ENCODE assay signal across 9 mouse cellular contexts in genomic region chr19:6297641-6298040, GRCm38 (mm10). TPM values are rescaled to one million over a fixed set of nuclear protein-coding genes. Genes with fewer than 3 reads are reported as not detected.
DNase-seq lines count a peak whose midpoint lies in the region; ATAC-seq and TF ChIP-seq lines count a peak whose summit lies in the region.
"Had no signal": no experiment of that assay in that cellular context is flagged by ENCODE, and none has a peak within 500 bp of the region (broad histone marks: within the 10 kb centered on the region; RNA-seq: fewer than 3 reads in every experiment).

No protein-coding gene starts in this region.

- TF ChIP-seq POLR2A in heart, adult 2 months (IDR thresholded peaks at IDR 0.05; ENCODE audit: insufficient read depth, low read depth, low read length): no peak
- no peak for TF ChIP-seq POLR2A in cerebellum, adult 2 months (IDR thresholded peaks at IDR 0.05; ENCODE audit: borderline replicate concordance, insufficient read depth, low read length)

- no peak overlapping the region; the same call in 1 of the 2 replicates for H3K4me2 ChIP-seq in lung, postnatal 0 days (replicated peaks; ENCODE audit: low read depth, low read length)
- no peak overlapping the region for H3K4me2 ChIP-seq in midbrain, embryonic 13.5 days (replicated peaks)
- H3K4me2 ChIP-seq in hindbrain, embryonic 13.5 days: no peak overlapping the region
- H3K4me2 ChIP-seq: hindbrain, embryonic 15.5 days had no signal

- no peak for TF ChIP-seq CTCF in gastrocnemius, adult 2 months (IDR thresholded peaks at IDR 0.05)
- no peak for TF ChIP-seq CTCF in Patski (IDR thresholded peaks at IDR 0.05)
- TF ChIP-seq CTCF in heart, adult 2 months (IDR thresholded peaks at IDR 0.05): no peak
- no peak for TF ChIP-seq CTCF in lung, postnatal 0 days (IDR thresholded peaks at IDR 0.05)
- TF ChIP-seq CTCF in cerebellum, adult 2 months (IDR thresholded peaks at IDR 0.05; ENCODE audit: borderline replicate concordance, insufficient read depth, low read depth, low read length): no peak

- WGBS in heart, adult 2 months: 62% methylated on average over 9 of the region's 9 CpGs
- WGBS in lung, postnatal 0 days: 68% methylated on average over 9 of the region's 9 CpGs
- 93% methylated on average over 9 of the region's 9 CpGs for WGBS in midbrain, embryonic 13.5 days
- WGBS in cerebellum, adult 2 months: 84% methylated on average over 9 of the region's 9 CpGs
- WGBS in hindbrain, embryonic 13.5 days: 90% methylated on average over 9 of the region's 9 CpGs

- intact Hi-C loops in gastrocnemius, adult 2 months (cut with DNase I): no loop called here
- intact Hi-C loops in heart, adult 2 months (cut with DNase I): no loop called here

- peak; percentile 61 for ATAC-seq in Patski
- peak; percentile 15 for ATAC-seq in lung, postnatal 0 days
- no peak for ATAC-seq in midbrain, embryonic 13.5 days
- no peak for ATAC-seq in hindbrain, embryonic 13.5 days (ENCODE audit: low FRiP score)

- no peaks in the 10 kb centered on the region; the same call in none of the 2 replicates for H3K79me2 ChIP-seq in heart, adult 2 months (replicated peaks; ENCODE audit: control insufficient read depth, insufficient read depth, low read length)

- CTCF ChIA-PET in Patski (lab: Charles Lee): interaction anchor here (1.1 to 12.0 kb wide), 5 partner anchors 10 to 34 kb away, joined by 3 to 89 read pairs (median 4); partner anchors contain the start of gene Ehd1

- DNase-seq in gastrocnemius, adult 2 months: peak; percentile 78
- DNase-seq in gastrocnemius, postnatal 10 days: no peak
- peak; percentile 71 for DNase-seq in Patski (ENCODE audit: low read depth, low spot score)
- DNase-seq in heart, adult 2 months: peak; percentile 61 to 79
- peak; percentile 68 for DNase-seq in lung, postnatal 0 days (ENCODE audit: low spot score)
- no peak for DNase-seq in cerebellum, adult 2 months

- H3K27me3 ChIP-seq in Patski: no peaks in the 10 kb centered on the region
- H3K27me3 ChIP-seq in heart, adult 2 months (ENCODE audit: control insufficient read depth, insufficient read depth, low read length): no peaks in the 10 kb centered on the region
- H3K27me3 ChIP-seq in lung, postnatal 0 days (replicated peaks; ENCODE audit: insufficient read depth, low read length): no peaks in the 10 kb centered on the region
- H3K27me3 ChIP-seq in midbrain, embryonic 13.5 days: no peaks in the 10 kb centered on the region
- no peaks in the 10 kb centered on the region for H3K27me3 ChIP-seq in cerebellum, adult 2 months (ENCODE audit: control insufficient read depth, insufficient read depth, low read length)
- no peaks in the 10 kb centered on the region for H3K27me3 ChIP-seq in hindbrain, embryonic 13.5 days
- H3K27me3 ChIP-seq: hindbrain, embryonic 15.5 days had no signal

- in situ Hi-C loops in Patski (cut with MboI; ENCODE audit: low pct_unique_long_range_greater_than_20kb): no loop called here

- peaks cover 52% of the 10 kb centered on the region for H3K36me3 ChIP-seq in heart, adult 2 months (ENCODE audit: control insufficient read depth, insufficient read depth, low read length)
- H3K36me3 ChIP-seq in lung, postnatal 0 days (ENCODE audit: insufficient read depth, low read length): peaks cover 19% of the 10 kb centered on the region; the same call in 1 of the 2 replicates
- H3K36me3 ChIP-seq in midbrain, embryonic 13.5 days: peaks cover 78% of the 10 kb centered on the region
- peaks cover 80% of the 10 kb centered on the region for H3K36me3 ChIP-seq in hindbrain, embryonic 13.5 days

- H3K9ac ChIP-seq in heart, adult 2 months (ENCODE audit: low read depth, low read length): no peak overlapping the region
- no peak overlapping the region for H3K9ac ChIP-seq in lung, postnatal 0 days (replicated peaks; ENCODE audit: low read depth)
- H3K9ac ChIP-seq in midbrain, embryonic 13.5 days (replicated peaks): no peak overlapping the region
- no peak overlapping the region for H3K9ac ChIP-seq in hindbrain, embryonic 13.5 days
- H3K9ac ChIP-seq: hindbrain, embryonic 15.5 days had no signal

- peak; percentile 27; the same call in 1 of the 2 replicates for TF ChIP-seq EP300 in heart, adult 2 months (IDR thresholded peaks at IDR 0.05; ENCODE audit: insufficient read depth, low read depth, low read length)
- TF ChIP-seq EP300 in lung, postnatal 0 days (IDR thresholded peaks at IDR 0.05): peak; percentile 30; the same call in 1 of the 2 replicates

- POLR2A ChIA-PET in Patski (lab: Charles Lee): interaction anchor here (0.6 to 4.4 kb wide), 2 partner anchors 20 to 37 kb away, joined by 3 to 28 read pairs; partner anchors contain the start of genes Ehd1 and Men1

- H3K27ac ChIP-seq in gastrocnemius, adult 2 months: peak overlapping the region; percentile 92
- H3K27ac ChIP-seq in heart, adult 2 months: peak overlapping the region; percentile 97
- H3K27ac ChIP-seq in lung, postnatal 0 days (ENCODE audit: low read length): no peak overlapping the region
- no peak overlapping the region for H3K27ac ChIP-seq in midbrain, embryonic 13.5 days
- no peak overlapping the region for H3K27ac ChIP-seq in cerebellum, adult 2 months (ENCODE audit: insufficient read depth, low read length)
- no peak overlapping the region for H3K27ac ChIP-seq in hindbrain, embryonic 13.5 days
- H3K27ac ChIP-seq: hindbrain, embryonic 15.5 days had no signal

- no peaks in the 10 kb centered on the region for H3K9me3 ChIP-seq in lung, postnatal 0 days (ENCODE audit: low read length)
- H3K9me3 ChIP-seq in midbrain, embryonic 13.5 days: no peaks in the 10 kb centered on the region
- H3K9me3 ChIP-seq in hindbrain, embryonic 13.5 days: no peaks in the 10 kb centered on the region
- H3K9me3 ChIP-seq: hindbrain, embryonic 15.5 days had no signal

- peaks cover 55% of the 10 kb centered on the region for H3K4me1 ChIP-seq in heart, adult 2 months (ENCODE audit: control insufficient read depth, insufficient read depth, low read length)
- peaks cover 6% of the 10 kb centered on the region for H3K4me1 ChIP-seq in lung, postnatal 0 days (ENCODE audit: insufficient read depth, low read depth, low read length)
- 0 out of 2 replicates have a peak, but pooled peaks cover 3% of the 10 kb centered on the region for H3K4me1 ChIP-seq in midbrain, embryonic 13.5 days (replicated peaks)
- peaks cover 40% of the 10 kb centered on the region for H3K4me1 ChIP-seq in cerebellum, adult 2 months (ENCODE audit: control insufficient read depth, insufficient read depth, low read length)
- H3K4me1 ChIP-seq in hindbrain, embryonic 13.5 days (replicated peaks): peaks cover 9% of the 10 kb centered on the region

- peak overlapping the region; percentile 24 for H3K4me3 ChIP-seq in gastrocnemius, adult 2 months
- H3K4me3 ChIP-seq in heart, adult 2 months: no peak overlapping the region
- no peak overlapping the region for H3K4me3 ChIP-seq in lung, postnatal 0 days (ENCODE audit: low read depth, low read length)
- no peak overlapping the region for H3K4me3 ChIP-seq in midbrain, embryonic 13.5 days (replicated peaks)
- no peak overlapping the region for H3K4me3 ChIP-seq in cerebellum, adult 2 months (replicated peaks; ENCODE audit: insufficient read depth, low read depth, low read length)
- no peak overlapping the region for H3K4me3 ChIP-seq in hindbrain, embryonic 13.5 days
- H3K4me3 ChIP-seq: hindbrain, embryonic 15.5 days had no signal

RNA-seq across cellular contexts. Expression of gene Cdc42bpg, which starts 8.6 kb away (rescaled TPM):
- total RNA-seq in gastrocnemius, adult 2 months (2021): 1 to 10 TPM; 6.0 to 6.4 TPM
- 1 to 10 TPM; 4.2 to 4.5 TPM for total RNA-seq in gastrocnemius, postnatal 10 days (2021)
- 41.2 TPM for polyA plus RNA-seq in Patski (2021)
- 10 to 100 TPM; 11.7 to 13.9 TPM for total RNA-seq in heart, adult 2 months (2021)
- 7.0 and 7.7 TPM in 2 replicates for polyA plus RNA-seq in heart, adult 2 months (2012; rRNA removed)
- polyA plus RNA-seq in lung, postnatal 0 days (2015; fragmentation: Nextera tagmentation; extraction: Ambion mirVana): 2.8 and 3.2 TPM in 2 replicates
- 0.39 and 0.46 TPM in 2 replicates for polyA plus RNA-seq in midbrain, embryonic 13.5 days (2015; fragmentation: Nextera tagmentation; extraction: Ambion mirVana)
- 33.1 and 36.5 TPM in 2 replicates for polyA plus RNA-seq in cerebellum, adult 2 months (2012; rRNA removed)
- polyA plus RNA-seq in hindbrain, embryonic 13.5 days (2015; fragmentation: Nextera tagmentation; extraction: Ambion mirVana): 0.42 and 0.48 TPM in 2 replicates

RNA-seq across cellular contexts. Expression of gene Ehd1, which starts 21.1 kb away (rescaled TPM):
- total RNA-seq in gastrocnemius, adult 2 months (2021): 10 to 100 TPM; 28.4 to 32.3 TPM
- 10 to 100 TPM; 54.0 to 64.8 TPM for total RNA-seq in gastrocnemius, postnatal 10 days (2021)
- polyA plus RNA-seq in Patski (2021): 88.7 TPM
- 100 to 1,000 TPM in 1 of 2 experiments, 10 to 100 TPM in 1; 98.0 to 120 TPM for total RNA-seq in heart, adult 2 months (2021)
- 111 and 142 TPM in 2 replicates for polyA plus RNA-seq in heart, adult 2 months (2012; rRNA removed)
- 115 and 119 TPM in 2 replicates for polyA plus RNA-seq in lung, postnatal 0 days (2015; fragmentation: Nextera tagmentation; extraction: Ambion mirVana)
- 89.7 and 93.8 TPM in 2 replicates for polyA plus RNA-seq in midbrain, embryonic 13.5 days (2015; fragmentation: Nextera tagmentation; extraction: Ambion mirVana)
- 168 and 220 TPM in 2 replicates for polyA plus RNA-seq in cerebellum, adult 2 months (2012; rRNA removed)
- 86.8 and 96.4 TPM in 2 replicates for polyA plus RNA-seq in hindbrain, embryonic 13.5 days (2015; fragmentation: Nextera tagmentation; extraction: Ambion mirVana)

RNA-seq across cellular contexts. Expression of gene Men1, which starts 37.1 kb away (rescaled TPM):
- total RNA-seq in gastrocnemius, adult 2 months (2021): 1 to 10 TPM; 7.0 to 7.8 TPM
- 10 to 100 TPM; 11.3 to 12.9 TPM for total RNA-seq in gastrocnemius, postnatal 10 days (2021)
- 63.2 TPM for polyA plus RNA-seq in Patski (2021)
- 10 to 100 TPM; 13.9 to 14.0 TPM for total RNA-seq in heart, adult 2 months (2021)
- polyA plus RNA-seq in heart, adult 2 months (2012; rRNA removed): 19.4 and 19.6 TPM in 2 replicates
- polyA plus RNA-seq in lung, postnatal 0 days (2015; fragmentation: Nextera tagmentation; extraction: Ambion mirVana): 42.1 and 42.7 TPM in 2 replicates
- polyA plus RNA-seq in midbrain, embryonic 13.5 days (2015; fragmentation: Nextera tagmentation; extraction: Ambion mirVana): 74.4 and 81.1 TPM in 2 replicates
- 84.1 and 85.5 TPM in 2 replicates for polyA plus RNA-seq in cerebellum, adult 2 months (2012; rRNA removed)
- 71.7 and 73.8 TPM in 2 replicates for polyA plus RNA-seq in hindbrain, embryonic 13.5 days (2015; fragmentation: Nextera tagmentation; extraction: Ambion mirVana)

RNA-seq across cellular contexts. Expression of gene Map4k2, which starts 43.3 kb away (rescaled TPM):
- total RNA-seq in gastrocnemius, adult 2 months (2021): 10 to 100 TPM; 13.1 to 14.2 TPM
- total RNA-seq in gastrocnemius, postnatal 10 days (2021): 10 to 100 TPM; 11.9 to 19.3 TPM
- 45.6 TPM for polyA plus RNA-seq in Patski (2021)
- 10 to 100 TPM; 36.1 to 38.4 TPM for total RNA-seq in heart, adult 2 months (2021)
- 88.9 and 107 TPM in 2 replicates for polyA plus RNA-seq in heart, adult 2 months (2012; rRNA removed)
- 22.5 and 25.0 TPM in 2 replicates for polyA plus RNA-seq in lung, postnatal 0 days (2015; fragmentation: Nextera tagmentation; extraction: Ambion mirVana)
- polyA plus RNA-seq in midbrain, embryonic 13.5 days (2015; fragmentation: Nextera tagmentation; extraction: Ambion mirVana): 13.6 and 17.1 TPM in 2 replicates
- polyA plus RNA-seq in cerebellum, adult 2 months (2012; rRNA removed): 317 and 326 TPM in 2 replicates
- 17.5 and 17.6 TPM in 2 replicates for polyA plus RNA-seq in hindbrain, embryonic 13.5 days (2015; fragmentation: Nextera tagmentation; extraction: Ambion mirVana)

RNA-seq across cellular contexts. Expression of gene Atg2a, which starts 56.2 kb away (rescaled TPM):
- total RNA-seq in gastrocnemius, adult 2 months (2021): 10 to 100 TPM; 18.4 to 19.0 TPM
- total RNA-seq in gastrocnemius, postnatal 10 days (2021): 10 to 100 TPM; 13.2 to 15.0 TPM
- polyA plus RNA-seq in Patski (2021): 32.5 TPM
- 10 to 100 TPM; 20.5 to 24.5 TPM for total RNA-seq in heart, adult 2 months (2021)
- polyA plus RNA-seq in heart, adult 2 months (2012; rRNA removed): 26.3 and 26.7 TPM in 2 replicates
- polyA plus RNA-seq in lung, postnatal 0 days (2015; fragmentation: Nextera tagmentation; extraction: Ambion mirVana): 5.1 and 5.9 TPM in 2 replicates
- polyA plus RNA-seq in midbrain, embryonic 13.5 days (2015; fragmentation: Nextera tagmentation; extraction: Ambion mirVana): 11.4 and 12.4 TPM in 2 replicates
- 40.8 and 41.1 TPM in 2 replicates for polyA plus RNA-seq in cerebellum, adult 2 months (2012; rRNA removed)
- 11.6 and 11.7 TPM in 2 replicates for polyA plus RNA-seq in hindbrain, embryonic 13.5 days (2015; fragmentation: Nextera tagmentation; extraction: Ambion mirVana)

Comparison
In these comparisons a context has a peak if more than half of its experiments do, and no peak if none do; other contexts are left out.
1. DNase-seq: peak in gastrocnemius, adult 2 months (single experiment), Patski (single experiment), heart, adult 2 months (2 of 2) and lung, postnatal 0 days (single experiment); none in gastrocnemius, postnatal 10 days (single experiment) and cerebellum, adult 2 months (0 of 2).
2. H3K27ac ChIP-seq: peak in gastrocnemius, adult 2 months (single experiment) and heart, adult 2 months (single experiment); none in lung, postnatal 0 days (single experiment), midbrain, embryonic 13.5 days (single experiment), cerebellum, adult 2 months (single experiment) and hindbrain, embryonic 13.5 days (single experiment).
3. ATAC-seq: peak in Patski (single experiment) and lung, postnatal 0 days (single experiment); none in midbrain, embryonic 13.5 days (single experiment) and hindbrain, embryonic 13.5 days (single experiment).